Mouse (Mus musculus): ENCODE measurements at regions not wholly inside any gene's neighbourhood (a gene's known extent, or its start where the extent isn't known, plus 50 kb on each side); places are given as distances from the start of the nearest gene placed in this dataset.
"Not testable (repeated sequence)": the region's sequence is repeated elsewhere in the genome, so short reads cannot be mapped to it uniquely, and the experiment has no call there.

DNA sequence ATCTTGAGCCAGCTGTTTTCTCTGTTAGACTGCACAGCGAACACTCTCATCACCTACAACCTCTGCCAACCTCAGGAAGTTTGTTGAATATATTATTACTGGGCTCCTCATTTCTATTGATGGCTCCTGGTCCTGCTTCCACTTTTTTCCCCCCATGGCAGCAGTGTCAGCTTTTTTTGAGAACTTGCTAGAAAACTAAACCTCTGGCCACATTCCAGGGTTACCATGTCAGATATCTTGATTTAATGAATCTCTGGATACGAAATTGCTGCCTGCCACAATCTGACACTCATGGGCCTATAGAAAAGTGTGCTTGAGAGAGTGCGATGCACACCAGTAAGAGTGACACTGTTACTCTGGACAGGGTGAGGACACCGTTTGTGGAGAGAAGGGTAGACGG lies 170.6 kb upstream of the Slc25a13 start:
- no peak for DNase-seq (ENCODE audit: low spot score)

DNA sequence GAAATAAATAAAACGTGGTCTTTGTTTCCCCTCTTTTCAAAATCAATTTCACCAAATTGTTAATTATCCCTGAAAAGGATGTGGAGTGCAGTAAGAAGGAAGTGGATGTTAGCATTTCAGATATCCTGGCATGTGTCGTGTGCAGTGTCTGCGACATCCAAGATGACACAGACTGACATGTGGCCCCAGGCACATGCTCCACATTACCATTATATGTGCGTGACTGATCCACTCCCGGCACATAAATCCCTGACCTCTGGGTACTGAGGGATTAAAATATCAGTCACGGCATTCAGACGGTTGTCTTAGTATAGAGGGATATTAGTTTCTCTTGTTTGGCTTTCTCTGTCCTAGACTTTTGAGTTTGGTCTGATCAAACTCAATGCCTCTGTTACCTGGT lies 168.0 kb upstream of the Slc25a13 start:
- DNase-seq (ENCODE audit: low spot score), result no peak

DNA sequence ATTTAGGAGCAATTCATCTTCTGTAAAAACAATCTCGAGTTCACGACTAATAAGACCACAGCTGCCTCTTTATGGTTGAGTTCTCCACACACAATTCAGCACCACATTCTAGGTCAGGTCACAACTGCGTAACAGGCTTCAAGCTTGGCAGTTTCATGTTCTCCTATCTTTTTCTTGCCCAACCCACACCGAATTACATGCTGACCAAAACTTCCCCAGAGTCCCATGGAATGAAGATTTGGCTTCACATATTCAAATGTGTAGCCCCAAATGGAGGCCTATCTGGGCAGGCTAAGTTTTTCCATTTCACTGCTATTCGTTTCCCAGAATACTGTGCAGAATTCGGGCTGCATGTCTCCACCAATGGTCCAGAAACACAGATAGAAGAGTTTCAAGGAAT lies 167.5 kb upstream of the Slc25a13 start:
- DNase-seq (ENCODE audit: low spot score), result no peak

DNA sequence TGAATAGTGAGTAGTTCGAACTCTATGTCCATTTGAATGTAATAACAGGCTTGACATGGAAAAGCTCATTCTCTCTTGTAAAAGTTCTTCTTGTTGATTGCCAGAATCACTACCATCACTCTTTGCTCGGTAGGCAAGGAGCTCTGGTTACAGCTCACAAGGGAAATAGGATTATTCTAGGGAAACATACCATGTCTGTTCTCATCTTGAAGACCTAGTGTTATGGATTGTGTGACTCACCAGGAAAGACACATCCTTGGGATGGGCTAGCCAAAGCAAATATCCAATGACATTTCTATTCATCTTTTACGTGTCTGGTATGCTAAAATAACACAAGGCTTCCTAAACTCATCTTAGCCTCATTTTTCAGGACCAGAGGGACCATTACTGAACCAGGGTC lies 155.4 kb upstream of the Slc25a13 start:
- DNase-seq (ENCODE audit: low spot score), result no peak

DNA sequence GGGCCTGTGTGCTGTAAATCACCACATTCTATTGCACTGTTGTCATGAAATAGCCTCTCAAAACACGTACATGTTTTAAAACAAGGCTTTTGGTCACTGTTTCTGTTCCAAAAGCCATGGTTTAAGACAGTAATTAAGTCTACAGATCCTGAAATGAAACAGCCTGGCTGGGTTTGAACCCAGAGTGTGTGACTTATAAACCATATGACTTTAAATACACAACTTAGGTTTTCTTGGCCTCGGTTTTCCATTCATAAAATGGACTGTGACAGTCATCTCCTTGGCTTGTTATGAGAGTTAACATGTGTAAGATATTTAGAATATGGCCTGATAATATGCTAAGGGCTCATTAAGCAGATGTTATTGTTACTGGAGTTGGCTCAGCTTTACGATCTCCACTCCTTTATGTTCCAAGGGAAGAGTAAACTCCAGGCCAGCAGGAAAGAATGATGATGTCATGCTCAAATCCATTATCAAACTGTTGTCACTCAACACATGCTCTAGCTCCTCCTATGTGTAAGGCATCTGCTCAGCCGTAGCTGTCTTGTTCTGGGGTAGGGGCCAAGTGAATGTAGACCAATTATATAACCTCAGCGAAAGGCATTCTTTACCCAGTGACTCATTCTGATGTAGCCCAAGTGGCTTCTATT lies 154.6 kb upstream of the Slc25a13 start:
- no peak for DNase-seq (ENCODE audit: low spot score)

DNA sequence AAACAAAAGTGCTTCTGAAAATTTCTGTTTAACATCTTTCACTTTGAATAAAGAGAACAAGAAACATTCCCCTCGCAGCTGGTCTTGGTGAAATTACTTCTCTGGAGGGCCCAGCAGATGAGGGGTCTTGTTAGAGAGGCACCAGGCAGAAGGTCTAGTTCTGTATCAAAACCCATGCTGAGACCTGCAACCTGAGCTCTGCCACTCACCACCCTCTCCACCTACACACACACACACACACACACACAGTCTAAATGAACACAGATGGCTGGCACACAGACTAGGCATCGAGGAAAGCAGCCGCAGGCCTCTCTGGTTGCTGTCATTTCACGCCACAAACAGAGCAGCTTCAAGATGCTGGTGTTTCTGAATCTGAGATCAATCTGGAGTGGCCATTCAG lies 147.1 kb upstream of the Slc25a13 start:
- no peak for DNase-seq (ENCODE audit: low spot score)

DNA sequence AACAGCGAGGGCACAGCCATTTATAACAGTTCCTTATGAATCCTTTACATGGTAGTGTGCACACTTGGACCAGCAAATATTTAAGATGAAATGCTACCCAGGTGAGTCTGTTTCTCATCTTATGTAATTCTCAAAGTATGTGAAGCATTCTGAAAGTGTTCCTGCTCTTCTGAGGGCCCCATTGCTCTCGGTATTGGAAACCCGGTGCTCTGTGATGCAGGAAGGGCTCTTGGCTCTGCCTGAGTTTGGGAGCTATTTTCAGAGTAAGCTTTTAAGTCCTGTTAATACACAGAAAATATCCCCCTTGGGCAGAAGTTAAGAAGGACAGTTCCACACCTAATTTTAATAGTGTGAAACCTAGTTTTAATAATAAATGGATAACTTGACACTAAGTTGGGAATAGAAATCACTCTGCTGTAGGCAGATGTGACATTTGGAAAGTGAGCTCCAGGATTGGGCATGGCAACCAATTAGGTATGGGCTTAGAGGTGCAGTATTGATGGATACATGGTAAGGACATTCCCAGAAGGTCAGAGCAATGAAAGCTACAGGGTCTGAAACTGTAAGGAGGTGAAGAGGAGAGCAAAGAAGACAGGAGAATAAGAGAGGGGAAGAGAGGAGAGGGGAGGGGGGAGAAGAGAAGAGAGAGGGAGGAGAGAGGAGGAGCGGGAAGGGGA lies 145.8 kb upstream of the Slc25a13 start:
- no peak for DNase-seq (ENCODE audit: low spot score)

DNA sequence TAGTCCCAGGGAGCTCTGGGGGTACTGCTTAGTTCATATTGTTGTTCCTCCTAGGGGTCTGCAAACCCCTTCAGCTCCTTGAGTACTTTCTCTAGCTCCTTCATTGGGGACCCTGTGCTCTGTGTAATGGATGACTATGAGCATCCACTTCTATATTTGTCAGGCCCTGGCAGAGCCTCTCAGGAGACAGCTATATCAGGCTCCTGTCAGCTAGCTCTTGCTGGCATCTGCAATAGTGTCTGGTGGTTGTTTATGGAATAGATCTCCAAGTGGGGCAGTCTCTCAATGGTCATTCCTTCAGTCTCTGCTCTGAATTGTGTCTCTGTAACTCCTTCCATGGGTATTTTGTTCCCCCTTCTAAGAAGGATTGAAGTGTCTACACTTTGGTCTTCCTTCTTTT lies 144.2 kb upstream of the Slc25a13 start:
- not testable (repeated sequence) for DNase-seq (ENCODE audit: low spot score)

DNA sequence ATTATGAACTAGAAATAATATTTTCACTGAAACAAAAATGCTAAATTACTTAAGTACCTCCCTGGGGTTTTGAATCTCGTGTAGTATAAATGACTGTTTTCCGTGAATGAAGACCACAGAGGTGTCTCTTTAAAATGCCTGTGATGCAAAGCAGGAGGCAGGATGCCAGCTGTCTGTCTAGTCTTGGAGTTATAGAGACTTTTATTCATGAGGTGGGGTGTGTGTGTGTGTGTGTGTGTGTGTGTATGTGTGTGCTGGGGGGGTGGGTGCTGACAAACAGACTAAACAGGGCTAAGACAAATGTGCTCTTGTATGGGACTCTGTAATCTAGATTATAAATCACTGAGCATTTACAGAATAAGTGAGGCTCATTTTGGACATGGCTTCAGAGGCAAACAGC lies 140.5 kb upstream of the Slc25a13 start:
- DNase-seq (ENCODE audit: low spot score), result no peak

DNA sequence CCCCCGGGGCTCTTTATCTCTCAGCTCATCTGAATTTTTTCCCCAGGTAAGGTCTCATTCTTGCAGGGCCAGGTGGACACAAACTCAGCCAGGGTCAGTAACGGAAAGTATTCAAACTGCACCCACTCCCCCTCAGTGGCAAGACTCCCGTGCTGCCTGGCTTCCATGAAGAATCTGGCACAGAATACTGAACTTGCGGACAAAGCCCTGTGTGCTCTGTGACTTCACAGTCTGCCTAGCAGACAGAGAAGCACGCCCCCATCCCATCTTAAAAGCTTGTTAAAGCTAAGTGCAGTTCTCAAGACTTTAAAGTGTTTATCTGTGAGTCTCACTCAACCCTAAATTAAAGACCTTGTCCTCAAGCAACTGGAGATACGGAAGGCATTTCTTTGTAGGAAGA lies 140.0 kb upstream of the Slc25a13 start:
- no peak for DNase-seq (ENCODE audit: low spot score)

DNA sequence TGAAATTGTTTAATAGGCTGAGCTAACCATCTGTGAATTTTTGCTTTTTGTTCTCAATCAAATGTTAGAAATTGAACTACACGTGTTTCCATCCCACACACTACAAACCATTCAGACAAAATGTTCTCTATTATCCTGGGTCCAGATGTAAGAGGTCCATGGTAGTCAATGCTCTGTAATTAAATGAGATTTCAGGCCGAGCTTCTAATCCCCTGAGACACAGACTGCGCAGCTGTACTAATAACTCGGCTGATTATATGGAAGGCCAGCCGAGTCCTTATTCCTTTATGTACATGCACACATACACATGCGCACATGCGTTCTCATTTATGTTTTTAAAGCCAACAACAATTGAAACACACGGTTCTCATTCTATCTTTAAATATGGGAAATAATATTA lies 118.3 kb upstream of the Slc25a13 start:
- no peak for DNase-seq (ENCODE audit: low spot score)

DNA sequence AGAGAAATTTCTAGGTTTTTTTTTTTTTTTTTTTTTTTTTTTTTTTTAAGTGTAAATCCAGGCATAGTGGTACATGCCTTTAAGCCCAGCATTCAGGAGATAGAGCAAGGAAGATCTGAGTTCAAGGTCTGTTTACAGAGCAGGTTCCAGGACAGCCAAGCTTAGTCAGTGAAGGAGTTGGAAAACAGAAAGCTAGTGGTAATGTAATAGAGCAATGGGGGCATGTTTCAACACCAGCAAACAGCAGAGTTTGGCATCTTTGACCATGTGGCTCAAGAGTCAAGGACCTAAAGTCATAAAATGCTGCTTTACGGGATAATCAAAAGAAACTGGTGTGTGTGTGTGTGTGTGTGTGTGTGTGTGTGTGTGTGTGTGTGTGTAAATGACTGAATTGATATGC lies 113.3 kb upstream of the Slc25a13 start:
- DNase-seq (ENCODE audit: low spot score), result no peak

DNA sequence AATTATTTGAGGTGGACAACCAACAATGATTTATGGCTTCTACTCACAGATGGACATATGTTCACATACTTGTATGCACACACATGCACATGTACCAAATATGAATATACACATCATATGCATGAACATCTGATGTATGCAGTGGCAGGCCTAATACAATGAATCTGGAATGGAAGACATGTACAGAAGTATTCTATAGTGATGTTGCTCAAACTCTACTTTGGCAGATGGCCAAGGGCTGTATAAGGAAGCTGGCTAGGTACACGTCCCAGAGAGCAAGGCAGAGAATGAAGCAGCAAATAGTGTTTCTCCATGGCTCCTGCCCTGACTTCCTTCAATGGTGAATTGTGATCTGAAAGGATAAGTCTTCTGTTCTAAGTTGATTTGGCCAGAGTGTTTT lies 108.5 kb upstream of the Slc25a13 start:
- no peak for DNase-seq (ENCODE audit: low spot score)

DNA sequence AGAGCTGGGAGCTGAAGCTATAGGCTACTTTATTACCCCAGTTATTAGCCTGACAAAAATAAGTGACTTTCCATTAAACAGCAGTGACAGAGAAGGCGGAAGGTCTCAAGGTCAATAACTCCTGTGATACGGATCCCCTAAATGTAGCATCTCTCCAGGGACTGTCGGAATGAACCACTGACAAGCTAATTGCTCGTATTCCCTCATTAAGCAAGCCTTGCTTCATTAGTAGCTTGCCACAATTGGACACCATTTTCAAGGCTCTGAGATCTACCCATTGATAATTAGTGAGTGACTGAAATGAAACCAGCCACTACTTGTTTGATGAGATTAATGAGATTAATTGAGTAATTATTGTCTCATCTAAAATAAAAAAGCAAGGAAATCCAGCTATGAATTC lies 99.8 kb upstream of the Slc25a13 start:
- no peak for DNase-seq (ENCODE audit: low spot score)

DNA sequence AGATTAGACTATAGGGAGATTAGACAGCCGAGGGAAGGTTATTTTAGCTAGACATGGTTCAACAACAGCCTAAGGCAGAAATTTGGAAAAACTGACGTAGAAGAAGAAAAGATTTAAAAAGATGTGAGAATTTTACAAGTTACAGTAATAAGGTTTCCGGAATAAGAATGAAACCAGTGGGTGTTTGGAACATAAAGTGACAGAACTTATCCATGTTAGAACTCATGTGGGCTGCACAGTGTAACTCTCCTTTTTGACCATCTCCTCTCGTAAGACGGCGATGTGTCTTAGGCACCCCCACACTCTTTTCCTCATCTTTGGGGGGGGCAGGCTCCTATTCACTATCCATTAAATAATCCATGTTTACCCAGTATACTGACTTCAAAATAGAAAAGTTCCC lies 96.2 kb upstream of the Slc25a13 start:
- DNase-seq (ENCODE audit: low spot score), result no peak

DNA sequence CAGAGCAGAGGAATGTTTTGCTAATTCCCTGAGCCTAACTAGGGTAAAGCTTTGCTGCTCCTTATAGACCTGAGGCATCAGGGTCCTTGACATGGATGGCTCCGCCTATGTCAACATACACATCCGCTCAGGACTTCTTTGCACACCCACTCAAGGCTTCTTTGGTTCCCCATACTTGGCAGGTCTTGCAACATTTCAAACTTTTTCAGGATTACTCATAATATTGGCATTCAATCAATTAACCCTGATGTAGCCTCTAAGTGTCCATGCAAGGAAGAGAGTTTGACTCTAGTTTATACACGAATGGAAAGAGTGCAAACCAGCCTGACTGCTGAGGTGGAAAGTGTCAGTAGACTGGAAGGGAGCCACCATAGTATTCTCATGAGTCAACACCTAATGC lies 93.2 kb upstream of the Slc25a13 start:
- DNase-seq (ENCODE audit: low spot score), result no peak

DNA sequence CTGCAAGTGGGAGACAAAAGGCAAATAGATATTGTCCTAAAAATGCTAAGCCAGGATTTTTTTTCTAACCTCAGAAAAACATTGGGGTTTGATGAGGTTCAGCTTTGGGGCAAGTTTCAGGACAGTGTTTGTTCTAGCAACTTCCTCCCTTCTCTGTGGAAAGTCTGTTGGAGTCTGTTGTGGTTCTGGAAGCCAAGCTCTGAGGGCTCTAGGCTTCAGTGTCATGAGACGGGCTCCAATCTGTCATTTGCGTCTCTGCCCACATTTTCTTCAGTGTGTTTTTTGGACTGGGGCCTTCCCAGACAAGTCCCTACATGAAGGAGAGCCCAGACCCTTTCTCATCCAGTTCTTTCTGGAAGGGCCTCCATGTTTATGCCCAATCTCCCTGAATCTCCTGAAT lies 90.6 kb upstream of the Slc25a13 start:
- no peak for DNase-seq (ENCODE audit: low spot score)

DNA sequence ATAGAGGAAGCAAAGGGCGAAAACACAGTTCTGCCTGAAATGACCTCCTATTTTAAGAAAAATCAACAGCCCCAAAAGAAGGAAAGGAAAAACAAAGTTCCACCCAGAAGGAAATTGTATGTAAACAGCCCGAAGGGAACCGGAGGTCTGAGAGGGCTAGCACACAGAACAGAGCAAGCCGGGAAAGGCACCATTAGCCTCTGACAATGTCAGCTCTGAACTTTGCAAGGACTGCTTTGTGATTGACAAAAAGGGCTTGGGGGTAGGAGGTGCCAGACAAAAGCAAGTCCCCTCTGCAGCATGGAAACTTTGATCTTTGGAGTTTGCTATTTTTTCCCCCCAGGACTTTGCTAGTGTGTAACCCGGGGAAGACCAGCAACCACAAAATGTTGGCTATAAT lies 86.8 kb upstream of the Slc25a13 start:
- DNase-seq (ENCODE audit: low spot score), result no peak

DNA sequence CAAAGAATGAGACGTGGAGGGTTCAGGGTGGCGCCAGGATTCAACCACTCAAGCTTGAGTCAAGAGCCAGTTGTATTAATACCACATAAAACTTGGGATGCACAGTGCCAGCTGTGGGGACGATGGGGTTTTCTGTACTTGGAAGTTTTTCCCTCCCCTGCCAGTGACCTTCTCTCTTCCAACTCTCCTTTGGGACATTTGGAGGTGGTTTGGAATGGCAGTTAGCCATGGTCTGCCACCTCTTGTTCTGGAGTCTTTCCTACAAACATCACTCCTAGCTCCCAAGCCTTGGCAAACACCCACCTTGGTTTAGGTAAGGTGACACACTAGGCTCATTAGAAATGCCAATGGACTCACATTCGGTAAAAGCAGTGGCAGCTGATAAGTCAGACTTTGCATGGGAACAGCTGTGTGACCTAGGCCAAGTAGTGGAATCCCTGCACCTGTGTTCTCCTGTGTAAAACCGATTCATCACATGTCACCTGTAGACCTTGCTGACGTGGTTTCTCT lies 84.1 kb upstream of the Slc25a13 start:
- DNase-seq (ENCODE audit: low spot score), result no peak

DNA sequence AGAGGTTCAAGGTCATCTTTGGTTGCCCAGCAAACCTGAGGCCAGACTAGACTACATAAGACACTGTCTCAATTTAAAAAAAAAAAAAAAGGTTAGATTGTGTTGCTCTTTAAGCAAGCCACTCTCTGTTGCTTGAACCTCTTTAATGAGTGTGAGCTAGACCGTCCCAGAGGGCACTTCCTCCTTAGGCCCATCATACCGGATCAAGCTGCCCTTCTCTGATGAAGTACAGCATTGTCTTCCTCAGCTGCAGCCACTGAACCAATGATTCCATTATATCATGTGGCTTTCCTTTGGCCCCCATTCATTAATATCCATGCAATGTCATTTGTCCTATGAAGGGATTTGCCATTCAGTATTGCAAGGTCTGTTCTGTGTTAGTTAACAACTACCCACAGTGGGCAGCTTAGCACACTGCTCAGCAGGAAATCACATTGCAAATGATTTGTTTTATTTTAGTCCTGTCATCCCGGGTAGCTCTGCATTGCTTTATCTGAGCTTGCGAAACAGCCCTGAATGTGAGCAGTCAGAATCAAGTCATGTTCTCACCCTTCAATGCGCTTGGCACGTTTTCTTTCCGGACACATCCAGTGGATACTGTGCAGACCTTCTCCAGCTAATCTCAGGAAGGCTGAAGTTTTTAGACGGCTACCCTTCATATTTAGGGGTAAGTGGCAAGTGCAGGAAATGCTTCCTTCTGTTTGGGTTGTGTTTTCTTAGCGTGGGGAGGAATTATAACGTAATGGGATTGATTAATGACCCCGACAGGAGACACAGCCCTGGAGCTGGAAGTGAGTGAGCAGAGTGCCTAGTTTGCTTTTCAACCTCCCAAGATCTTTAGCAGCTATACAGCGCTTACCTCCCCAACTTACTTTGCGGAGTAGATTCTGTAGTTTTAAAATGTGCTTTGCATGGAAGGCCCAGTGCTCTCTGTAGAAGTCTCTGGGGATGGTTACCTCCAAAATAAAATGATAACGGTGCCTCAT lies 82.2 kb upstream of the Slc25a13 start:
- no peak for DNase-seq (ENCODE audit: low spot score)

DNA sequence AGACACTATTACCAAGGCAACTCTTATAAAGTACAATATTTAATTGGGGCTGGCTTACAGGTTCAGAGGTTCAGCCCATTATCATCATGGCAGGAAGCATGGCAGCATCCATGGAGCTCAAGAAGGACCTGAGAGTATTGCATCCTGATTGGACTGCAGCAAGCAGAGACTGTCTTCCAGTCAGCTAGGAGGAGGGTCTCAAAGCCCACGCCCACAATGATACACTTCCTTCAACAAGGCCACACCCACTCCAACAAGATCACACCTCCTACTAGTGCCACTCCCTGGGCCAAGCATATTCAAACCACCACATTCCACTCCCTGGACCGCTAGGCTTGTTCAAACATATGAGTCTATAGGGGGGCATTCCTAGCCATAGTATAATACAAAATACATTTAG lies 78.6 kb upstream of the Slc25a13 start:
- not testable (repeated sequence) for DNase-seq (ENCODE audit: low spot score)

DNA sequence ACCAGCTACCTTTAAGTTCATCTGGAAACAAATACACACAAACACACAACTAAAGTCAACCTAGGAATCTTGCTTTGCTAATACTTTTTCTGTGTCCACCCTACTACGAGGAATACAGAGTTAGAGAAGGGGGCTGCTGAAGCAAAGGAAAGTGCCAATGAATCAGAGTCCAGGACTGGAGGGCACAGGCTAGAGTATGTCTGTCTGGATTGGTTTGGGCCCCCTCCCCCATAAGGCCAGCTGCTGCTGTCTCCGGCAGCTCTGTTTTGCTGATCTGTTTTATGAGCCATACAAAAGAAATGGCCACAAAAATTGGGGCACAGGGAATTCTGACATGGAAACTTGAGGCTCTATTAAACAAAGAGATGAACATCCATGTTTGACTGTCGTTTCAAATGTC lies 74.8 kb upstream of the Slc25a13 start:
- no peak for DNase-seq (ENCODE audit: low spot score)

DNA sequence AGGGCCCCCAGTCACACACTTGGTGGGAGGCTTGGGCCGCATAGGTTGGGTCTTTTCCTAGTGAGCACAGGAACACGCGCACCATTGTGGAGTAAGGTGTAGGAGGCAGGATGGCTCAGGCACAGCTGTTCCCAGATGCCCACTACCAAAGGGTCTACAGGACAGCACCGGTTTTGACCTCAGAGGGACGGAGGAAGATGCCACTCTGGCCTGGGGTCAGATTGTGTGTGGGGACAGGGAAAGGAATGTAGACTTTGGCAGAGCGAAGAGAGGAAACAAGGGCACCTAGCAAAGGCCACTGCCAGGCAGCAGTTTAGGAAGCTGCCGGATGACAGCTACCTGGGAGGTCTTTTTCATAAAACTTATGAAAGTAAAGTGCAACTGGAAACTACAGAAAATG lies 73.5 kb upstream of the Slc25a13 start:
- no peak for DNase-seq (ENCODE audit: low spot score)
